Comparison of ENCODE assay signal across 9 mouse cellular contexts in genomic region chr19:46991145-46991544, GRCm38 (mm10). TPM values are rescaled to one million over a fixed set of nuclear protein-coding genes. Genes with fewer than 3 reads are reported as not detected.
DNase-seq lines count a peak whose midpoint lies in the region; ATAC-seq and TF ChIP-seq lines count a peak whose summit lies in the region.
"Had no signal": no experiment of that assay in that cellular context is flagged by ENCODE, and none has a peak within 500 bp of the region (broad histone marks: within the 10 kb centered on the region; RNA-seq: fewer than 3 reads in every experiment).

No protein-coding gene starts in this region.

- no peaks in the 10 kb centered on the region for H3K36me3 ChIP-seq in ES-Bruce4 (ENCODE audit: control insufficient read depth, insufficient read depth, low read length, poor library complexity, severe bottlenecking)
- H3K36me3 ChIP-seq: limb, embryonic 15.5 days had no signal

- H3K9me3 ChIP-seq in ES-Bruce4 (replicated peaks; ENCODE audit: control insufficient read depth, insufficient read depth, low read length, poor library complexity, severe bottlenecking): no peaks in the 10 kb centered on the region
- H3K9me3 ChIP-seq: limb, embryonic 15.5 days had no signal

- H3K4me1 ChIP-seq in ES-Bruce4 (ENCODE audit: control insufficient read depth, insufficient read depth, low read length): peaks cover 6% of the 10 kb centered on the region
- no peaks in the 10 kb centered on the region for H3K4me1 ChIP-seq in cortical plate, adult 2 months (ENCODE audit: control insufficient read depth, insufficient read depth, low read length)

- DNase-seq in adrenal gland, adult 18-20 months (ENCODE audit: low spot score in 2 of 2): peak; percentile 88 to 89
- peak; percentile 84 to 93 for DNase-seq in kidney, postnatal 36 days
- peak; percentile 90 for DNase-seq in lung, postnatal 10 days
- DNase-seq in right cerebral cortex, postnatal 14 days: peak; percentile 80
- DNase-seq in urinary bladder, postnatal 25 days (ENCODE audit: low spot score): peak; percentile 87

- TF ChIP-seq CTCF in ES-Bruce4 (IDR thresholded peaks at IDR 0.05; ENCODE audit: low read depth, low read length): peak; percentile 84
- TF ChIP-seq CTCF in cortical plate, adult 2 months (IDR thresholded peaks at IDR 0.05; ENCODE audit: extremely low read depth, insufficient read depth, low read length): peak; percentile 94

- ATAC-seq in granulocyte monocyte progenitor cell, adult 5-6 weeks (replicated peaks; ENCODE audit: poor library complexity, severe bottlenecking): peak; percentile 70

- H3K27me3 ChIP-seq in ES-Bruce4 (ENCODE audit: control insufficient read depth, insufficient read depth, low read length, poor library complexity, severe bottlenecking): no peaks in the 10 kb centered on the region
- H3K27me3 ChIP-seq: limb, embryonic 15.5 days had no signal

- TF ChIP-seq POLR2A in ES-Bruce4 (IDR thresholded peaks at IDR 0.05; ENCODE audit: insufficient read depth, low read length): no peak
- TF ChIP-seq POLR2A in cortical plate, adult 2 months (IDR thresholded peaks at IDR 0.05; ENCODE audit: extremely low read depth, insufficient read depth, low read length): no peak

- no peak for TF ChIP-seq EP300 in ES-Bruce4 (IDR thresholded peaks at IDR 0.05; ENCODE audit: insufficient read depth, low read depth, low read length)

- H3K9ac ChIP-seq in ES-Bruce4 (ENCODE audit: low read depth, poor library complexity, severe bottlenecking): no peak overlapping the region
- H3K9ac ChIP-seq: limb, embryonic 15.5 days had no signal

- no peak overlapping the region for H3K27ac ChIP-seq in ES-Bruce4 (ENCODE audit: insufficient read depth, low read length)
- no peak overlapping the region for H3K27ac ChIP-seq in cortical plate, adult 2 months (ENCODE audit: insufficient read depth, low read length)
- H3K27ac ChIP-seq: limb, embryonic 15.5 days had no signal

- H3K4me3 ChIP-seq in ES-Bruce4 (ENCODE audit: low read depth, low read length): no peak overlapping the region
- no peak overlapping the region for H3K4me3 ChIP-seq in cortical plate, adult 2 months (ENCODE audit: insufficient read depth, low read length)
- H3K4me3 ChIP-seq: limb, embryonic 15.5 days had no signal

RNA-seq across cellular contexts. Expression of gene Ina, which starts 23.4 kb away (rescaled TPM):
- polyA plus RNA-seq in ES-Bruce4 (2011; ENCODE audit: insufficient read depth, insufficient read length, low read depth, missing spikeins): 21.2 and 21.9 TPM in 2 replicates
- total RNA-seq in adrenal gland, adult 18-20 months (2021): 1 to 10 TPM; 7.8 to 8.6 TPM
- polyA plus RNA-seq in cortical plate, adult 2 months (2012; rRNA removed): 124 and 127 TPM in 2 replicates
- not detected in 2 replicates for total RNA-seq in granulocyte monocyte progenitor cell, adult 5-6 weeks (2014; fragmentation: Nextera tagmentation)
- total RNA-seq in granulocyte monocyte progenitor cell, adult 5-6 weeks (2017): not detected in 2 replicates

RNA-seq across cellular contexts. Expression of gene Nt5c2, which starts 23.8 kb away (rescaled TPM):
- polyA plus RNA-seq in ES-Bruce4 (2011; ENCODE audit: insufficient read depth, insufficient read length, low read depth, missing spikeins): 62.4 and 76.9 TPM in 2 replicates
- total RNA-seq in adrenal gland, adult 18-20 months (2021): 10 to 100 TPM; 57.5 to 68.4 TPM
- 46.7 and 50.3 TPM in 2 replicates for polyA plus RNA-seq in cortical plate, adult 2 months (2012; rRNA removed)
- total RNA-seq in granulocyte monocyte progenitor cell, adult 5-6 weeks (2014; fragmentation: Nextera tagmentation): 62.3 and 65.3 TPM in 2 replicates
- total RNA-seq in granulocyte monocyte progenitor cell, adult 5-6 weeks (2017): 67.6 and 84.5 TPM in 2 replicates

RNA-seq across cellular contexts. Expression of gene Pcgf6, which starts 59.6 kb away (rescaled TPM):
- 70.7 and 73.2 TPM in 2 replicates for polyA plus RNA-seq in ES-Bruce4 (2011; ENCODE audit: insufficient read depth, insufficient read length, low read depth, missing spikeins)
- total RNA-seq in adrenal gland, adult 18-20 months (2021): 10 to 100 TPM in 1 of 2 experiments, 1 to 10 TPM in 1; 7.4 to 10.8 TPM
- 35.5 and 38.3 TPM in 2 replicates for polyA plus RNA-seq in cortical plate, adult 2 months (2012; rRNA removed)
- total RNA-seq in granulocyte monocyte progenitor cell, adult 5-6 weeks (2014; fragmentation: Nextera tagmentation): 21.3 and 24.9 TPM in 2 replicates
- 10.0 and 11.3 TPM in 2 replicates for total RNA-seq in granulocyte monocyte progenitor cell, adult 5-6 weeks (2017)

Comparison
In these comparisons a context has a peak if more than half of its experiments do, and no peak if none do; other contexts are left out.
1. RNA of gene Ina, which starts 23.4 kb away (total RNA-seq): 7.8 to 8.6 TPM in adrenal gland, adult 18-20 months; not detected in granulocyte monocyte progenitor cell, adult 5-6 weeks; every median in the first group is over 4 times any median in the second.
2. Peak in every context shown above with its lines, with median percentiles within 50 percentile points of each other: DNase-seq.